Mouse (Mus musculus): ENCODE measurements around the gene Tex19.2.

- TF ChIP-seq POLR2A (IDR thresholded peaks at IDR 0.05; ENCODE audit: low read depth, low read length) (no peak), CTCF (IDR thresholded peaks at IDR 0.05; ENCODE audit: borderline replicate concordance, insufficient read depth, low read length) (no peak)
Measured at GRCm38 (mm10) chr11:121123438-121123837, 5.0 kb upstream of the Tex19.2 start.
